Mouse (Mus musculus): Measurements from ENCODE around the gene Rtn3.
"Not testable (repeated sequence)": the region's sequence is repeated elsewhere in the genome, so short reads cannot be mapped to it uniquely, and the experiment has no call there.

Gene Rtn3

GRCm38 (mm10) chr19:7421602-7422591 is 61.2 kb downstream of the Rtn3 start:
- DNase-seq: peak; percentile 72

GRCm38 (mm10) chr19:7420841-7421601 is 62.1 kb downstream of the Rtn3 start:
- no peak for DNase-seq

- DNase-seq: no peak
Measured at GRCm38 (mm10) chr19:7420108-7420507, 63.0 kb downstream of the Rtn3 start.

GRCm38 (mm10) chr19:7419134-7419533 is 63.9 kb downstream of the Rtn3 start:
- no peak for DNase-seq

GRCm38 (mm10) chr19:7417911-7418849 is 64.9 kb downstream of the Rtn3 start:
- peak; percentile 79 for DNase-seq

- peak; percentile 76 for DNase-seq
Measured at GRCm38 (mm10) chr19:7416834-7417735, 66.0 kb downstream of the Rtn3 start, which contains the start of gene 2700081O15Rik. Gene 2700081O15Rik, plus strand, starts transcription at chr19:7417625.

- DNase-seq: no peak
Measured at GRCm38 (mm10) chr19:7415916-7416833, 66.9 kb downstream of the Rtn3 start.

GRCm38 (mm10) chr19:7412361-7412760 is 70.7 kb downstream of the Rtn3 start:
- no peak for DNase-seq

- no peak for DNase-seq
Measured at GRCm38 (mm10) chr19:7404623-7405229, 78.4 kb downstream of the Rtn3 start.

- DNase-seq: no peak
Measured at GRCm38 (mm10) chr19:7400635-7401034, 82.4 kb downstream of the Rtn3 start.

- DNase-seq: not testable (repeated sequence)
Measured at GRCm38 (mm10) chr19:7398898-7399297, 84.2 kb downstream of the Rtn3 start.

GRCm38 (mm10) chr19:7396867-7397826 is 85.9 kb downstream of the Rtn3 start:
- DNase-seq: not testable (repeated sequence)

GRCm38 (mm10) chr19:7388488-7388887 is 94.6 kb downstream of the Rtn3 start:
- no peak for DNase-seq

GRCm38 (mm10) chr19:7386042-7386441 is 97.0 kb downstream of the Rtn3 start:
- DNase-seq: no peak

GRCm38 (mm10) chr19:7382903-7383865 is 99.9 kb downstream of the Rtn3 start, which contains the start of gene Spindoc:
Gene Spindoc, minus strand, starts transcription at chr19:7382994.
- DNase-seq: peak; percentile 98

GRCm38 (mm10) chr19:7382248-7382902 is 100.7 kb downstream of the Rtn3 start:
- DNase-seq: peak; percentile 70

GRCm38 (mm10) chr19:7381906-7382247 is 101.2 kb downstream of the Rtn3 start:
- no peak for DNase-seq

Data from right cerebral cortex, postnatal 14 days (tissue).